8 mouse cellular contexts compared by ENCODE assay signal in the genomic region with DNA sequence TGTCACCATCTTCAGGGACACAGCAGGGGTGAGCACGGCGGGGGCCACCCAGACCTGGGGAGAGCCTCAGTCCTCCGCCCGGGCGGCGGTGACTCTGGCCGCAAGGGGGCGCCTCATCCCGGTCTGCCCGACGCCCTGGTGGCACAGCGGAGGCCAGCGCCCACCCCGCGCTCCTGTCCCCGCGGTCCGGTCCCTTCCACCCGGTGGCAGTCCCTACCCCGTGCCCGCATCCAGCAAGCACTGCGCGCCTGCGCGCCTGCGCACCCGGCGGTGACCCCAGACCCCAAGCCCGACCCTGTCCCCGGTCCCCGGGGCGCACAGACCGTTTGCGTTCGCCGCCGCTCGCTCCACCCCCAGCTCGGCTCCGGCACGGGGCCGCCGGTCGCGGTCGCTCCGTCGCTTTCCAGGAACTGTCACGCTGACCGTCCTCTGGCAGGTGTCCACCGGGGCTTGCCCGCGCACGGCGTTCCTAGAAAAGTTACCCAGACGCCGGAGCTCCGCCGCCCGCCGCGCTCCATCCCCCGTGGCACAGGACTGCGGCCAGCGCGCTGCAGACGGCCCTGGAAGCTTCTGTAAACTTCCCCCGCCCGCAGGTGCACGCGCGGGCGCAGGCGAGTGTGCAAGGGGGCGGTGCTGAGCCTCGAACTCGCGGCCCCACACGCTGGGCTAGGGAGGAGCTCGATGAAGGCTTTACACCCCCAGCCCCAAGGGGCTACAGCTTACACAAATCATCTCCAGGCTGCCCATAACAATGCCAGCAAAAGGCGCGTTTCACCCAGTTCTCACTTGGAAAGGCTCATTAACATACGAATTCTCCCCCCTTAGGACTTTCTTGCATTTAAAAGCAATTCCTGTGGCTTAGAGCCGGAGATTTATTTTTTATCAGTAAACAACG.
A peak's percentile ranks its signal among the peaks of the same experiment; 100 is the strongest.
DNase-seq lines count a peak whose midpoint lies in the region; ATAC-seq and TF ChIP-seq lines count a peak whose summit lies in the region.

No protein-coding gene starts in this region.

- no peaks in the 10 kb centered on the region for H3K36me3 ChIP-seq in intestine, postnatal 0 days (ENCODE audit: control insufficient read depth, insufficient read depth)
- H3K36me3 ChIP-seq in limb, embryonic 13.5 days: 0 out of 2 replicates have a peak, but pooled peaks cover 4% of the 10 kb centered on the region
- H3K36me3 ChIP-seq in midbrain, embryonic 14.5 days (ENCODE audit: control insufficient read depth, insufficient read depth, low read length): no peaks in the 10 kb centered on the region
- H3K36me3 ChIP-seq in small intestine, adult 2 months (ENCODE audit: control insufficient read depth, insufficient read depth, low read length): no peaks in the 10 kb centered on the region

- peak overlapping the region; percentile 96 for H3K4me2 ChIP-seq in intestine, postnatal 0 days (replicated peaks; ENCODE audit: low read depth)
- peak overlapping the region; percentile 95 for H3K4me2 ChIP-seq in limb, embryonic 13.5 days (replicated peaks)
- peak overlapping the region; percentile 98 for H3K4me2 ChIP-seq in midbrain, embryonic 14.5 days (ENCODE audit: low read length)

- DNase-seq in layer of hippocampus, adult 11-12 months (ENCODE audit: low spot score): peak; percentile 79
- DNase-seq in layer of hippocampus, adult 9-10 months (ENCODE audit: low spot score): no peak
- peak; percentile 85 for DNase-seq in embryo, embryonic 9.5 days (ENCODE audit: extremely low spot score)
- DNase-seq in midbrain, embryonic 14.5 days: peak; percentile 79

- H3K9ac ChIP-seq in intestine, postnatal 0 days (ENCODE audit: low read depth, low read length): peak overlapping the region; percentile 72
- H3K9ac ChIP-seq in limb, embryonic 13.5 days: peak overlapping the region; percentile 84
- H3K9ac ChIP-seq in midbrain, embryonic 14.5 days (replicated peaks; ENCODE audit: low read length): peak overlapping the region; percentile 62

- H3K4me1 ChIP-seq in intestine, postnatal 0 days (replicated peaks; ENCODE audit: control insufficient read depth, insufficient read depth, low read length): peaks cover under 1% of the 10 kb centered on the region; the same call in 1 of the 2 replicates
- peaks cover 79% of the 10 kb centered on the region for H3K4me1 ChIP-seq in limb, embryonic 13.5 days
- H3K4me1 ChIP-seq in midbrain, embryonic 14.5 days (ENCODE audit: control insufficient read depth, insufficient read depth, low read length): peaks cover 12% of the 10 kb centered on the region
- H3K4me1 ChIP-seq in small intestine, adult 2 months (ENCODE audit: control insufficient read depth, insufficient read depth, insufficient read length, low read length): no peaks in the 10 kb centered on the region; the same call in 1 of the 2 replicates

- peak overlapping the region; percentile 89 for H3K27ac ChIP-seq in intestine, postnatal 0 days (ENCODE audit: low read depth, low read length)
- peak overlapping the region; percentile 91 for H3K27ac ChIP-seq in limb, embryonic 13.5 days
- peak overlapping the region; percentile 57; the same call in 1 of the 2 replicates for H3K27ac ChIP-seq in midbrain, embryonic 14.5 days (replicated peaks; ENCODE audit: low read depth, low read length)
- H3K27ac ChIP-seq in small intestine, adult 2 months (ENCODE audit: insufficient read depth, low read depth, low read length): peak overlapping the region; percentile 82

- no peaks in the 10 kb centered on the region for H3K9me3 ChIP-seq in intestine, postnatal 0 days (ENCODE audit: control insufficient read depth)
- no peaks in the 10 kb centered on the region for H3K9me3 ChIP-seq in limb, embryonic 13.5 days
- no peaks in the 10 kb centered on the region for H3K9me3 ChIP-seq in midbrain, embryonic 14.5 days (ENCODE audit: control insufficient read depth, low read length)

- WGBS in intestine, postnatal 0 days: under 1% methylated on average over 84 of the region's 85 CpGs
- WGBS in limb, embryonic 13.5 days: under 1% methylated on average over 84 of the region's 85 CpGs
- WGBS in midbrain, embryonic 14.5 days: under 1% methylated on average over 84 of the region's 85 CpGs
- WGBS in small intestine, adult 2 months: under 1% methylated on average over 85 of the region's 85 CpGs

- TF ChIP-seq CTCF in intestine, postnatal 0 days (IDR thresholded peaks at IDR 0.05; ENCODE audit: low read depth): peak; percentile 96
- peak; percentile 63; the same call in 1 of the 2 replicates for TF ChIP-seq CTCF in small intestine, adult 2 months (IDR thresholded peaks at IDR 0.05; ENCODE audit: extremely low read depth, insufficient read length, insufficient replicate concordance, low read depth, low read length)

- TF ChIP-seq POLR2A in small intestine, adult 2 months (IDR thresholded peaks at IDR 0.05; ENCODE audit: low read depth, low read length): no peak

- H3K27me3 ChIP-seq in intestine, postnatal 0 days (replicated peaks; ENCODE audit: control insufficient read depth, insufficient read depth, low read length): no peaks in the 10 kb centered on the region
- H3K27me3 ChIP-seq in limb, embryonic 13.5 days: no peaks in the 10 kb centered on the region; the same call in 1 of the 2 replicates
- peaks cover 33% of the 10 kb centered on the region for H3K27me3 ChIP-seq in midbrain, embryonic 14.5 days (ENCODE audit: control insufficient read depth, insufficient read depth, low read length)
- H3K27me3 ChIP-seq in small intestine, adult 2 months (ENCODE audit: control insufficient read depth, insufficient read depth, low read length): peaks cover 8% of the 10 kb centered on the region

- peak overlapping the region; percentile 87 for H3K4me3 ChIP-seq in intestine, postnatal 0 days (ENCODE audit: low read depth, low read length)
- H3K4me3 ChIP-seq in limb, embryonic 13.5 days: peak overlapping the region; percentile 80
- H3K4me3 ChIP-seq in midbrain, embryonic 14.5 days (replicated peaks; ENCODE audit: low read depth, low read length): peak overlapping the region; percentile 76
- peak overlapping the region; percentile 87 for H3K4me3 ChIP-seq in small intestine, adult 2 months (ENCODE audit: low read depth, low read length)

- ATAC-seq in granulocyte monocyte progenitor cell, adult 5-6 weeks (replicated peaks; ENCODE audit: poor library complexity, severe bottlenecking): peak; percentile 86
- ATAC-seq in intestine, postnatal 0 days: peak; percentile 88
- ATAC-seq in limb, embryonic 13.5 days (ENCODE audit: low FRiP score, low read depth): peak; percentile 86
- ATAC-seq in midbrain, embryonic 14.5 days (ENCODE audit: low FRiP score, low TSS enrichment): peak; percentile 84
